Mouse (Mus musculus): ENCODE data around the gene Inpp5b.

GRCm38 (mm10) chr4:124782395-124782794, 40.7 kb downstream of the Inpp5b start:
- TF ChIP-seq CTCF (IDR thresholded peaks at IDR 0.05; ENCODE audit: extremely low read depth, insufficient read length, insufficient replicate concordance, low read depth, low read length) (no peak), POLR2A (IDR thresholded peaks at IDR 0.05; ENCODE audit: low read depth, low read length) (no peak)

Measured in small intestine, adult 2 months (tissue).